Mouse (Mus musculus) common myeloid progenitor, adult 5-6 weeks (primary cell): Measurements from ENCODE around the gene Stag3. TPM values are rescaled to one million over a fixed set of nuclear protein-coding genes. Genes with fewer than 3 reads are reported as not detected.

Source experiments
- total RNA-seq: library from RNA; stranded (forward); fragments of 200-1000, 187-1606 nt; gene quantifications from 2 replicates; pipeline ENCODE4 v1.2.3, GENCODE M21; 2017

The Stag3 gene
- total RNA-seq, 1 experiment from 2014 or later = 2.9 TPM

Other genes with a start within 250 kb of the Stag3 start
- not detected in 2 replicates for gene Smok3c, start 227.0 kb upstream of the Stag3 start, total RNA-seq
- gene Zkscan1, start 195.2 kb upstream of the Stag3 start, total RNA-seq = 29.1 and 44.2 TPM in 2 replicates
- 16.6 and 20.7 TPM in 2 replicates for gene Zscan21, start 163.3 kb upstream of the Stag3 start, total RNA-seq
- gene Zfp113, start 124.5 kb upstream of the Stag3 start, total RNA-seq = 8.9 and 10.2 TPM in 2 replicates
- 30.2 and 54.0 TPM in 2 replicates for gene Cops6, start 119.2 kb upstream of the Stag3 start, total RNA-seq
- 23.0 and 33.7 TPM in 2 replicates for gene Ap4m1, start 108.2 kb upstream of the Stag3 start, total RNA-seq
- 456 and 545 TPM in 2 replicates for gene Mcm7, start 107.8 kb upstream of the Stag3 start, total RNA-seq
- gene Taf6, start 92.8 kb upstream of the Stag3 start, total RNA-seq = 28.2 and 30.8 TPM in 2 replicates
- gene Cnpy4, start 92.8 kb upstream of the Stag3 start, total RNA-seq = 37.3 and 41.4 TPM in 2 replicates
- 2.2 and 7.7 TPM in 2 replicates for gene Mblac1, start 85.9 kb upstream of the Stag3 start, total RNA-seq
- 2.9 and 3.3 TPM in 2 replicates for gene Nxpe5, start 54.3 kb upstream of the Stag3 start, total RNA-seq
- gene Lamtor4, start 24.8 kb upstream of the Stag3 start, total RNA-seq = 31.0 and 43.3 TPM in 2 replicates
- 28.9 and 34.1 TPM in 2 replicates for gene BC037034, start 16.2 kb upstream of the Stag3 start, total RNA-seq
- 0.34 TPM in 1 of 2 replicates, not detected in the other for gene Gal3st4, start 7.4 kb upstream of the Stag3 start, total RNA-seq
- not detected in 2 replicates for gene Gm43720, start 282 bp upstream of the Stag3 start, total RNA-seq
- gene Gpc2, start 235 bp upstream of the Stag3 start, total RNA-seq = 5.3 and 7.1 TPM in 2 replicates
- not detected in 2 replicates for gene Pvrig, start 61.7 kb downstream of the Stag3 start, total RNA-seq
- 10.9 and 19.9 TPM in 2 replicates for gene Zfp157, start 161.2 kb downstream of the Stag3 start, total RNA-seq